Mouse (Mus musculus): ENCODE results near the gene Btbd1. TPM values are rescaled to one million over a fixed set of nuclear protein-coding genes. Genes with fewer than 3 reads are reported as not detected.
A peak's percentile ranks its signal among the peaks of the same experiment; 100 is the strongest.

The Btbd1 gene
- polyA plus RNA-seq, 1 experiment from 2014 or later, result 42.7 TPM

GRCm38 (mm10) chr7:81867231-81867930, 38.1 kb upstream of the Btbd1 start:
- no peak for ATAC-seq
- Histone ChIP-seq H3K9ac (ENCODE audit: low read depth, low read length) (no peak overlapping the region), H3K36me3 (ENCODE audit: control insufficient read depth, insufficient read depth) (no peaks in the 10 kb centered on the region; the same call in 1 of the 2 replicates), H3K27ac (ENCODE audit: low read depth, low read length) (no peak overlapping the region), H3K4me3 (ENCODE audit: low read depth, low read length) (no peak overlapping the region), H3K4me1 (replicated peaks; ENCODE audit: control insufficient read depth, insufficient read depth, low read length) (no peaks in the 10 kb centered on the region), H3K4me2 (replicated peaks; ENCODE audit: low read depth) (no peak overlapping the region), H3K9me3 (ENCODE audit: control insufficient read depth) (no peaks in the 10 kb centered on the region), H3K27me3 (replicated peaks; ENCODE audit: control insufficient read depth, insufficient read depth, low read length) (0 out of 2 replicates have a peak, but pooled peaks cover 5% of the 10 kb centered on the region)
- 82% methylated on average over 9 of the region's 9 CpGs for WGBS
- no peak for TF ChIP-seq CTCF (IDR thresholded peaks at IDR 0.05; ENCODE audit: low read depth)

GRCm38 (mm10) chr7:81865937-81866336, 36.7 kb upstream of the Btbd1 start:
- ATAC-seq, result no peak
- Histone ChIP-seq H3K4me2 (replicated peaks; ENCODE audit: low read depth) (no peak overlapping the region), H3K9ac (ENCODE audit: low read depth, low read length) (no peak overlapping the region), H3K27ac (ENCODE audit: low read depth, low read length) (no peak overlapping the region), H3K4me1 (replicated peaks; ENCODE audit: control insufficient read depth, insufficient read depth, low read length) (no peaks in the 10 kb centered on the region), H3K4me3 (ENCODE audit: low read depth, low read length) (no peak overlapping the region), H3K27me3 (replicated peaks; ENCODE audit: control insufficient read depth, insufficient read depth, low read length) (0 out of 2 replicates have a peak, but pooled peaks cover 5% of the 10 kb centered on the region), H3K36me3 (ENCODE audit: control insufficient read depth, insufficient read depth) (no peaks in the 10 kb centered on the region; the same call in 1 of the 2 replicates), H3K9me3 (ENCODE audit: control insufficient read depth) (no peaks in the 10 kb centered on the region)
- WGBS, result 94% methylated on average over 6 of the region's 6 CpGs
- TF ChIP-seq CTCF (IDR thresholded peaks at IDR 0.05; ENCODE audit: low read depth), result no peak

- WGBS, result 86% methylated on average over 6 of the region's 6 CpGs
- Histone ChIP-seq H3K27me3 (replicated peaks; ENCODE audit: control insufficient read depth, insufficient read depth, low read length) (peaks cover 5% of the 10 kb centered on the region; the same call in 1 of the 2 replicates), H3K4me1 (replicated peaks; ENCODE audit: control insufficient read depth, insufficient read depth, low read length) (no peaks in the 10 kb centered on the region), H3K9me3 (ENCODE audit: control insufficient read depth) (no peaks in the 10 kb centered on the region), H3K36me3 (ENCODE audit: control insufficient read depth, insufficient read depth) (no peaks in the 10 kb centered on the region), H3K4me3 (ENCODE audit: low read depth, low read length) (no peak overlapping the region), H3K27ac (ENCODE audit: low read depth, low read length) (no peak overlapping the region), H3K4me2 (replicated peaks; ENCODE audit: low read depth) (no peak overlapping the region), H3K9ac (ENCODE audit: low read depth, low read length) (no peak overlapping the region)
- no peak for TF ChIP-seq CTCF (IDR thresholded peaks at IDR 0.05; ENCODE audit: low read depth)
- ATAC-seq, result no peak
Measured at GRCm38 (mm10) chr7:81864552-81864951, 35.3 kb upstream of the Btbd1 start.

GRCm38 (mm10) chr7:81862587-81863583, 33.7 kb upstream of the Btbd1 start:
- ATAC-seq, result no peak
- Histone ChIP-seq H3K9me3 (ENCODE audit: control insufficient read depth) (no peaks in the 10 kb centered on the region), H3K36me3 (ENCODE audit: control insufficient read depth, insufficient read depth) (no peaks in the 10 kb centered on the region), H3K4me1 (replicated peaks; ENCODE audit: control insufficient read depth, insufficient read depth, low read length) (no peaks in the 10 kb centered on the region), H3K4me2 (replicated peaks; ENCODE audit: low read depth) (0 out of 2 replicates have a peak overlapping the region, but pooled peaks have one; percentile 3), H3K9ac (ENCODE audit: low read depth, low read length) (no peak overlapping the region), H3K27ac (ENCODE audit: low read depth, low read length) (no peak overlapping the region), H3K4me3 (ENCODE audit: low read depth, low read length) (no peak overlapping the region), H3K27me3 (replicated peaks; ENCODE audit: control insufficient read depth, insufficient read depth, low read length) (peaks cover 15% of the 10 kb centered on the region)
- no peak for TF ChIP-seq CTCF (IDR thresholded peaks at IDR 0.05; ENCODE audit: low read depth)
- 70% methylated on average over 24 of the region's 24 CpGs for whole genome bisulfite sequencing

- ATAC-seq, result no peak
- no peaks in the 10 kb centered on the region for H3K9me3 ChIP-seq (ENCODE audit: control insufficient read depth)
- no peak overlapping the region for H3K9ac ChIP-seq (ENCODE audit: low read depth, low read length)
- no peak overlapping the region for H3K4me3 ChIP-seq (ENCODE audit: low read depth, low read length)
- H3K27ac ChIP-seq (ENCODE audit: low read depth, low read length), result no peak overlapping the region
- TF ChIP-seq CTCF (IDR thresholded peaks at IDR 0.05; ENCODE audit: low read depth), result no peak
- no peaks in the 10 kb centered on the region for H3K4me1 ChIP-seq (replicated peaks; ENCODE audit: control insufficient read depth, insufficient read depth, low read length)
- H3K36me3 ChIP-seq (ENCODE audit: control insufficient read depth, insufficient read depth), result no peaks in the 10 kb centered on the region
- 76% methylated on average over 4 of the region's 4 CpGs for WGBS
- H3K27me3 ChIP-seq (replicated peaks; ENCODE audit: control insufficient read depth, insufficient read depth, low read length), result peaks cover 22% of the 10 kb centered on the region
- H3K4me2 ChIP-seq (replicated peaks; ENCODE audit: low read depth), result no peak overlapping the region
Measured at GRCm38 (mm10) chr7:81861921-81862320, 32.7 kb upstream of the Btbd1 start.

- Histone ChIP-seq H3K27me3 (replicated peaks; ENCODE audit: control insufficient read depth, insufficient read depth, low read length) (peaks cover 22% of the 10 kb centered on the region), H3K4me3 (ENCODE audit: low read depth, low read length) (no peak overlapping the region), H3K27ac (ENCODE audit: low read depth, low read length) (no peak overlapping the region), H3K4me2 (replicated peaks; ENCODE audit: low read depth) (no peak overlapping the region), H3K9me3 (ENCODE audit: control insufficient read depth) (no peaks in the 10 kb centered on the region), H3K36me3 (ENCODE audit: control insufficient read depth, insufficient read depth) (no peaks in the 10 kb centered on the region), H3K4me1 (replicated peaks; ENCODE audit: control insufficient read depth, insufficient read depth, low read length) (no peaks in the 10 kb centered on the region), H3K9ac (ENCODE audit: low read depth, low read length) (no peak overlapping the region)
- no peak for ATAC-seq
- no peak for TF ChIP-seq CTCF (IDR thresholded peaks at IDR 0.05; ENCODE audit: low read depth)
- 84% methylated on average over 2 of the region's 2 CpGs for WGBS
Measured at GRCm38 (mm10) chr7:81861461-81861860, 32.2 kb upstream of the Btbd1 start.
